Mouse (Mus musculus): ENCODE measurements around the gene Hspg2. TPM values are rescaled to one million over a fixed set of nuclear protein-coding genes. Genes with fewer than 3 reads are reported as not detected.

Gene Hspg2
- polyA plus RNA-seq, 1 experiment from 2014 or later, result 30.0 TPM

GRCm38 (mm10) chr4:137483871-137484270 lies 15.3 kb downstream of the Hspg2 start:
- no peak overlapping the region for H3K4me3 ChIP-seq
- no peak overlapping the region for H3K27ac ChIP-seq
- H3K4me1 ChIP-seq, result peaks cover 87% of the 10 kb centered on the region
- no peak overlapping the region for H3K9ac ChIP-seq
- 73% methylated on average over 16 of the region's 16 CpGs for WGBS
- H3K9me3 ChIP-seq, result no peaks in the 10 kb centered on the region
- no peaks in the 10 kb centered on the region for H3K36me3 ChIP-seq
- no peak for ATAC-seq (ENCODE audit: insufficient number of reproducible peaks, insufficient read depth, low FRiP score, low TSS enrichment, low read depth)
- no peaks in the 10 kb centered on the region for H3K27me3 ChIP-seq
- no peak overlapping the region for H3K4me2 ChIP-seq

DNA sequence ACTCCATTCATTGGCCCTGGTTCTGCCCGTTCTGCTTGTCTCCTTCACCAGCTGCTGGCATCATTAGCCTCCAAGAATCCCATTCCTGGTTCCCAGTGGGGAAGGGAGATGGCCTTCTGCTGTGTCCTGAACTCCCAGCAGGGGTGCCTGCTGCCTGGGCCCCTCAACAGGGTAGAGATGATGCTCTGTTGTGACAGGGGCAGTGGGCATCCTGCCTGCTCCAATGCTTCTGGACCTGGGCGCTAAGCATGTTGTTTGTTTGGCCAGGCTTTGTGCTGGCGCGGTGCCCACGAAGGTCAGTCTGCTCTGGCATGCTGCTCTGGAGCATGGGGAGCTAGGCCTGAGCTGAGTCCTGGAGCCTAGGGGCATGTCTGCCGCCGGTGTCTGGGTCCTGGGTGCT lies 16.0 kb downstream of the Hspg2 start:
- H3K9ac ChIP-seq, result peak overlapping the region; percentile 44; the same call in 1 of the 2 replicates

DNA sequence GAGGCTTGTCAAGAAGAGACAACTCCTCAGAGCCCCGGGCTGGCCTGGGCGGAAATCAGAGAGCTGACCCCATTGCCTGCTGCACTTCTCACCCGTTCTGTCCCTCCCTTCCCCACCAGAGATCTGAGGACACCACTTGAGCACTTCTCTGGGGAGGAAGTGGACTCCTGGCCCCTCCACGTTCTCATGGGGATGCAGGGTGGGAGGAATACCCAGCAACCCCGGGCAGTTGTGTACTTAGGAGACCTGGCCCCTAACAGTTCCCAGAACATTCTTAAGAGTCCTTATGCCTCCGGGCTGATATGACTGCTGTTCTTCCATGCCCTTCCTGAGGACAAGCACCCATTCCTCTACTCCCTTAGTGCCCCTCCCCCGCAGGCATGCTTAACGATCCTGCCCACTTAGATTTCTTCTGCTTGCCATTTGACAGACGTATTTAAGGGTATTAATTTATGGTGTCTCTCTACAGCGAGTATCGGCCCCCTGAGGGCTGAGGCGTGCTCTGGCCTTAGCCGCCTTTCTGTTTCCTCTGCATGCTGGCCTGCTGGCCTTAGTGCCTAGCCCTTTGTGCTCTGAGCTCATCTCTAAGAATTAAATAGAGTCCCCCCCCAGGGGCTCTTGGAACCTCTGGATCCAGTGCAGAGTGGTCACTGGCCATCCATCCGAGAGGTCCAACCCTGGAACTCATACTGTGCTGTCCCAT lies 16.8 kb downstream of the Hspg2 start:
- Histone ChIP-seq H3K9me3 (no peaks in the 10 kb centered on the region), H3K27me3 (no peaks in the 10 kb centered on the region), H3K4me2 (no peak overlapping the region), H3K4me3 (no peak overlapping the region), H3K4me1 (peaks cover 87% of the 10 kb centered on the region), H3K9ac (peak overlapping the region; percentile 40; the same call in 1 of the 2 replicates), H3K27ac (no peak overlapping the region), H3K36me3 (no peaks in the 10 kb centered on the region)
- 33% methylated on average over 14 of the region's 14 CpGs for WGBS
- ATAC-seq (ENCODE audit: insufficient number of reproducible peaks, insufficient read depth, low FRiP score, low TSS enrichment, low read depth), result no peak

More for the DNA sequence above, 16.0 kb downstream of the Hspg2 start:
- H3K4me1 ChIP-seq, result peaks cover 87% of the 10 kb centered on the region
- H3K36me3 ChIP-seq, result no peaks in the 10 kb centered on the region
- no peak overlapping the region for H3K4me3 ChIP-seq
- WGBS, result 75% methylated on average over 7 of the region's 7 CpGs
- H3K27ac ChIP-seq, result peak overlapping the region; percentile 44; the same call in 1 of the 2 replicates
- no peaks in the 10 kb centered on the region for H3K9me3 ChIP-seq
- ATAC-seq (ENCODE audit: insufficient number of reproducible peaks, insufficient read depth, low FRiP score, low TSS enrichment, low read depth), result no peak
- H3K27me3 ChIP-seq, result no peaks in the 10 kb centered on the region
- H3K4me2 ChIP-seq, result no peak overlapping the region

DNA sequence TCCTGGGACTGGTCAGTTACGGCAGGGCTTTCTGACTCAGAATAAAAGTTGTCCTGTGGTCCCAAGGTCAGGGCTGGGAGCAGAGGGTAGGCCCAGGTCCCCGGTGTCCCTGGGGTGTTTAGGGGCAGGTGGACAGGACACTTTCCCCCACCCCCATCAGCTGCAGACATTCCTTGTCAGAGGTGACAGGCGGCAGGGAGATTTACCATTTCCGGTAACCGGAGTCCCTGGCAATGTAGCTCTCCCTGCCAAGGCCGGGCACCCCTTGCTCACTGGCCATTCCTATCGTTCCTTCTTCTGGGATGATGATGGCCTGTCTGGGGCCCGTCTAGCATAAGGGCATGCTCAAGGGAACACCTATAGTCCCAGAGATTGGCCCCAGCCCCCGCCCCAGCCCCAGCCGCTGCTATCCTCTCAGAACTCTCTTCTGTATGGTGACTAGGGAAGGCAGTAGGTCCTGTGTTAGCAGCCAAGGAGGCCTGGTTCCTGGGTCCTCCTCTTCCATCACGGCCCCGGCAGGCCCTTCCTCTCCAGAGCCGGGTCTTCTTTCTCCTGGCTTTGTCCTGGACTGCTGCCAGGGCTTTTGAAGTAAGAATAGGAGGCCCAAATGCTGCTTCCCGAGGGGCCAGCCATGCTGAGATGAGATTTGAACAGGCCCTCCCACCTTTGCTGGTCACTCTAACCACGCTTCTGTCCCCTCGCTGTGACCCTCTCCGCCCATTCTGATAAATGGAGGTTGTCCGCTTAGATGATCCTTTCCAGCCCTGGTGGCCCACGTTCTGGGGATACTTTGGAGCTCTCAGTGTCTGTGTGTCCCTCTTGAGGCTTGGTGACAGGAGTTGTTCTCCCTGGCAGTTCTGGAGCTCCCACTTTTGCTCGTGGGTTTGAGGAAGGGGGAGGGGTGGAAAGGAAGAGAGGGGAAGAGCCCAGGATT lies 17.8 kb downstream of the Hspg2 start:
- Histone ChIP-seq H3K9ac (peak overlapping the region; percentile 40; the same call in 1 of the 2 replicates), H3K4me1 (peaks cover 80% of the 10 kb centered on the region), H3K9me3 (no peaks in the 10 kb centered on the region), H3K27ac (peak overlapping the region; percentile 91), H3K36me3 (no peaks in the 10 kb centered on the region), H3K4me3 (no peak overlapping the region), H3K4me2 (no peak overlapping the region), H3K27me3 (no peaks in the 10 kb centered on the region)
- 40% methylated on average over 20 of the region's 20 CpGs for WGBS
- ATAC-seq (ENCODE audit: insufficient number of reproducible peaks, insufficient read depth, low FRiP score, low TSS enrichment, low read depth), result no peak

GRCm38 (mm10) chr4:137487286-137488000 lies 18.9 kb downstream of the Hspg2 start:
- Histone ChIP-seq H3K4me1 (peaks cover 69% of the 10 kb centered on the region), H3K27ac (peak overlapping the region; percentile 91), H3K9ac (0 out of 2 replicates have a peak overlapping the region, but pooled peaks have one; percentile 7), H3K36me3 (no peaks in the 10 kb centered on the region), H3K27me3 (no peaks in the 10 kb centered on the region), H3K9me3 (no peaks in the 10 kb centered on the region), H3K4me3 (no peak overlapping the region), H3K4me2 (peak overlapping the region; percentile 18; the same call in 1 of the 2 replicates)
- WGBS, result 54% methylated on average over 10 of the region's 10 CpGs
- ATAC-seq (ENCODE audit: insufficient number of reproducible peaks, insufficient read depth, low FRiP score, low TSS enrichment, low read depth), result no peak

DNA sequence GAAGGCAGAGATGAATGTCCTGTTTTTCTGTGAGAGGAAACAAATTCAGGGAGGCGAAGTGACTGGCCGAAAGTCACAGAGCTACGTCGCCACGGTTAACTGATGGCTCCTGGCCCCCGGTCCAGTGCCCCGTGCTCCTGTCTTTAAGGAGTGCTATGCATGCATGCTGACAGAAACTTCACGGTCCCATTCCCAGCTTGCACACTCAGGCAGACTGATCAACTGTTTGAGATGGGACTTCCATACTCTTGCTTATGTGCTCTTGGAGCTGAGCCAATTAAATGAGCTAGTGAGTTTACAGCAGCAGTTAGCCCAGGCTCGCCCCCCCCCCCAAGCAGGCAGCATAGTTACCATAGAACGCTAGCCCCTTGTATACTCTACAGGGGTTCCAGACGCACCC lies 19.5 kb downstream of the Hspg2 start:
- WGBS, result 43% methylated on average over 11 of the region's 11 CpGs
- Histone ChIP-seq H3K36me3 (no peaks in the 10 kb centered on the region), H3K4me1 (peaks cover 66% of the 10 kb centered on the region)

GRCm38 (mm10) chr4:137488571-137489303 lies 20.2 kb downstream of the Hspg2 start:
- H3K27me3 ChIP-seq, result no peaks in the 10 kb centered on the region
- H3K4me1 ChIP-seq, result peaks cover 66% of the 10 kb centered on the region
- peak overlapping the region; percentile 7; the same call in 1 of the 2 replicates for H3K4me3 ChIP-seq
- H3K9ac ChIP-seq, result peak overlapping the region; percentile 59
- no peaks in the 10 kb centered on the region for H3K36me3 ChIP-seq
- H3K27ac ChIP-seq, result peak overlapping the region; percentile 91
- H3K9me3 ChIP-seq, result no peaks in the 10 kb centered on the region
- peak; percentile 52; the same call in 1 of the 2 replicates for ATAC-seq (ENCODE audit: insufficient number of reproducible peaks, insufficient read depth, low FRiP score, low TSS enrichment, low read depth)
- WGBS, result 20% methylated on average over 12 of the region's 12 CpGs
- H3K4me2 ChIP-seq, result peak overlapping the region; percentile 39

More for the DNA sequence above, 19.5 kb downstream of the Hspg2 start:
- ATAC-seq (ENCODE audit: insufficient number of reproducible peaks, insufficient read depth, low FRiP score, low TSS enrichment, low read depth), result no peak
- Histone ChIP-seq H3K9me3 (no peaks in the 10 kb centered on the region), H3K4me2 (peak overlapping the region; percentile 18; the same call in 1 of the 2 replicates), H3K4me3 (no peak overlapping the region), H3K27me3 (no peaks in the 10 kb centered on the region), H3K9ac (no peak overlapping the region), H3K27ac (peak overlapping the region; percentile 91)

DNA sequence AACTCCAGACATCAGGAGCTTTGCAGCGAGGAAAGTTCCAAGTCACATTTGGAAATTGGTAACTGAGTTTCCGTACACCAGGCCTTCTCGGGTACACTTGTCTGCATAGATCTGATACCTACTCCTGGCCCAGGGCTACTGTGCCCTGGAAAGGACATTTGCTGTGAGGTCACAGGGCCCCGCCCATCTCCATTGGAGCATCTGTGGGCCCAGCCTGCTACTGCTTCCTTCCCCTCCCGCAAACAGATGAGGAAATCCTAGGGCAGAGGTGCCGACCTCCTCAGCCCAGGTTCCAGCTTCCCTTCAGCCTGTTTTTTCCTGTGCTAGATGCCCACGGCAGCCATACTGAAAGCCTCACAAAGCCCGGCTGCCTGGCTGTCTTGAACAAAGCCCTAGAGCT lies 21.4 kb downstream of the Hspg2 start:
- WGBS, result 45% methylated on average over 8 of the region's 8 CpGs
- H3K27ac ChIP-seq, result peak overlapping the region; percentile 91
- no peak overlapping the region for H3K4me2 ChIP-seq

GRCm38 (mm10) chr4:137492563-137492962 lies 24.0 kb downstream of the Hspg2 start:
- Histone ChIP-seq H3K4me2 (no peak overlapping the region), H3K9ac (no peak overlapping the region), H3K4me1 (peaks cover 56% of the 10 kb centered on the region), H3K9me3 (no peaks in the 10 kb centered on the region), H3K36me3 (no peaks in the 10 kb centered on the region), H3K27me3 (no peaks in the 10 kb centered on the region), H3K4me3 (no peak overlapping the region), H3K27ac (peak overlapping the region; percentile 17; the same call in 1 of the 2 replicates)
- no peak for ATAC-seq (ENCODE audit: insufficient number of reproducible peaks, insufficient read depth, low FRiP score, low TSS enrichment, low read depth)
- WGBS, result 75% methylated on average over 11 of the region's 11 CpGs

More for the DNA sequence above, 21.4 kb downstream of the Hspg2 start:
- no peaks in the 10 kb centered on the region for H3K36me3 ChIP-seq
- no peaks in the 10 kb centered on the region for H3K27me3 ChIP-seq
- H3K9ac ChIP-seq, result peak overlapping the region; percentile 59
- H3K4me1 ChIP-seq, result peaks cover 66% of the 10 kb centered on the region
- no peak overlapping the region for H3K4me3 ChIP-seq
- no peaks in the 10 kb centered on the region for H3K9me3 ChIP-seq
- no peak for ATAC-seq (ENCODE audit: insufficient number of reproducible peaks, insufficient read depth, low FRiP score, low TSS enrichment, low read depth)

- H3K27me3 ChIP-seq, result no peaks in the 10 kb centered on the region
- no peaks in the 10 kb centered on the region for H3K9me3 ChIP-seq
- H3K36me3 ChIP-seq, result no peaks in the 10 kb centered on the region
- no peak overlapping the region for H3K4me2 ChIP-seq
- H3K27ac ChIP-seq, result 0 out of 2 replicates have a peak overlapping the region, but pooled peaks have one; percentile 17
- H3K4me1 ChIP-seq, result peaks cover 56% of the 10 kb centered on the region
- no peak overlapping the region for H3K4me3 ChIP-seq
- ATAC-seq (ENCODE audit: insufficient number of reproducible peaks, insufficient read depth, low FRiP score, low TSS enrichment, low read depth), result no peak
- H3K9ac ChIP-seq, result no peak overlapping the region
- WGBS, result 88% methylated on average over 4 of the region's 4 CpGs
Measured at GRCm38 (mm10) chr4:137493187-137493586, 24.6 kb downstream of the Hspg2 start.
